Mouse (Mus musculus) ES-Bruce4 (cell line): ENCODE data around the gene Hecw2.

Experiments
- CTCF ChIP-seq: IDR thresholded peaks from one replicate; pipeline ENCODE4 v1.8.1; 2011; ENCODE audit warnings: low read depth, low read length
- EP300 ChIP-seq: IDR thresholded peaks from 2 replicates; pipeline ENCODE4 v1.6.1; 2011; ENCODE audit warnings: low read depth, low read length; ENCODE audit not compliant: insufficient read depth

DNA sequence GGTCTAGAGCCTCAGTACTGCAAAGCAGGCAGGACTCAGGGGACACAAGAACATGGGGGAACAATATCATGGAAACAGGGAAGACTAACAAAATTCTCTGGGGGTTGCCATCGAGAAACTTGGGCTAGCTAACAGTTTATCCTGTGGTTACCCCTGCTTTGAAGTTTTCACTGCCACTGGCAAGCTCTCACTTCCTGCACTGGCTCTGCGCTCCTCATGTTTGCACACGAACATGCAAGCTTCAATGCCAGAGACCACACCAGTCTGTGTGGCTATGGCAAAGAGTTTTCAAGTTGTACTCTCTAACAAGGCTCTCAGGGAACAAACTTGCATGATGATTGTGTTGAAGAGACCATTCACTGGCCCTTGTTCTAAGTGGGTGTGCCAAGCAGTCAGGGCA is 288.8 kb downstream of the Hecw2 start:
- TF ChIP-seq CTCF (no peak), EP300 (no peak)
